Mouse (Mus musculus): ENCODE results near the gene Sspo.

The Sspo gene

GRCm38 (mm10) chr6:48437679-48438376 is 10.2 kb upstream of the Sspo start:
- DNase-seq, result no peak

DNA sequence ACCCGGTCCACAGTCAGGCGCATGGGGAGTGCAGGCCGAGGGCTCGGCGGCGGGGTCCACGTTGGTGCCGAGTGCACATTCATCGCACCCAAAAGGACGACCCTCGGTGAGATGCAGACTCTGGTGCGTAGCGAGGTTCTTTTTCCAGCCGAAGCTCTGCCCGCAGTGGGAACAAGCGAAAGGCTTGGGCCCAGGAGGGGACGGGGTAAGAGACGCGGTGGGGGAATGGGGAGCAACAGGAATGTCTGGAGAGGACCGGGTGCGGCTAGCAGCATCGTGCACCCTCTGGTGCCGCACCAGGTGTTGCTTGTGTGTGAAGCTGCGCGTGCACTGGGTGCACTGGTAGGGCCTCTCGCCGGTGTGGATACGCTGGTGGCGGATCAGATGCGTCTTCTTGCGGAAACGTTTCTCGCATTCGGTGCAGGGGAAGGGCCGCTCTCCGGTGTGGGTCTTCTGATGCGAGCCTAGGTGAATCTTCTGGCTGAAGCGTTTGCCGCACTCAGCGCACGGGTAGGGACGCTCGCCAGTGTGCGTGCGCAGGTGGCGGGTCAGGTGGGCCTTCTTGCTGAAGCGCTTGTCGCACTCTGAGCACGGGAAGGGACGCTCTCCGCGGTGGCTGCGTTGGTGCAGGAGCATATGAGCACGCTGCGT is 9.4 kb upstream of the Sspo start:
- DNase-seq, result no peak

DNA sequence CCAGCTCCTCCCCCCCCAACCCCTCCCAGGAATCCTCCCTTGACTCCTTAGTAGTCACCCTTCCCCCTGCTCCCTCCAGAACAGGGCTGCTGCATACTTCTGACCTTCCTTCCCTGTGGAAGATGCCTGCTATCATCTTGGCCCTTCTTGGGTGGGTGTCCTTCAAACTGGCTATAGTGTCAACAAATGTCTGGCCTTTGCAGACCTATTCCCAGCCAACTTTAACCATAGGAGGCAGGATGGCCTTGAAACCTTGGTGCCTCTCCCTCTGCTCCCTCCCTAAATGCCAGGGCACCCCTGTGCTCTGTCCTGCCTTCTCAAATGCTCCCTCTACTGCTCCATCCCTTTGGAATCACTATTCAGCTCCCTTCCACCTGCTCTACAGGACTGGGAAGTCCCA is 8.4 kb upstream of the Sspo start:
- no peak for DNase-seq

GRCm38 (mm10) chr6:48440306-48441014 is 7.6 kb upstream of the Sspo start:
- DNase-seq, result peak in 1 of 2 experiments; percentile 61

- DNase-seq, result peak; percentile 96 to 98
Observed at GRCm38 (mm10) chr6:48443592-48444309, 4.3 kb upstream of the Sspo start.

DNA sequence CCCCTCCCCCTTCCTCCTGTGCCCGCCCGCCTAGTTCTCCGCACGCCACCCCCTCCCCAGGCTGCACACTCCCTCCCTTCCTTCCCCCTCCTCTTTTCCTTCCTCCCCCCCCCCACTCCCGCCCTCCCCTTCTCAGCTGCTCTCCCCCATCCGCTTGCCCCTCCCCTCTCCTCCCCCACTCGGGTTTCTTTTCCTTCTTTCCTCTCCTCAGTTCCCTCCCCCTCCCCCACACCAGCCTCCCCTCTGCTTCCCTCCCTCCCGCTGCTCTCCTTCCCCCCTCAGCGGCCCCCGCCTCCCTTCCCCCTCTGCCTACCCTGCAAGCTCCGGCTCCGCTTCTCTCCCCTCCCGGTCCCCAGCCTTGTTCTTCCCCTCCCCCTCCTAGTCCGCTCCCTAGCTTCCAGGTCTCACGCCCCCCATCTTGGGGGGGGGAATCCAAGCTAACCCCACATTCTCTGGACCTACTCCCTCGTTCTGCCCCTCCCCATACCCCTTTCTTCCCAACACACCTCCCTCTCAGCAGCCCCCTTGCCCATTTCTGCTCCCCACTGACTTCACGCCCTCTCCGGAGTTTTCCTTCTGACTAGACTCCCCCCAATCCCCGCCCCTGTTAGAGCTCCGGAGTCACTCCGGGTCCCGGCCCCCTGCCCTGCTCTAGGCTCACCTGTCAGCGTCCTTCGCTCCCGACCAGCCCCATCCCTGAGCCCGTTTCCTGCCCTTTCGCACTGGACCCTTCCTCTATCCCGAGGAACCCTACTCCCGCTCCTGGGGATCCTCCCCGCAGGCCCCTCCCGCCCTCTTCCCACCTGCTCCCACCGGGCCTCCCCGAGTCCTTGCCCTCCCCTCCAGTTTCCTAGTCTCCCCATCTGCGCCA is 3.5 kb upstream of the Sspo start:
- DNase-seq, result peak in 1 of 2 experiments; percentile 86

DNA sequence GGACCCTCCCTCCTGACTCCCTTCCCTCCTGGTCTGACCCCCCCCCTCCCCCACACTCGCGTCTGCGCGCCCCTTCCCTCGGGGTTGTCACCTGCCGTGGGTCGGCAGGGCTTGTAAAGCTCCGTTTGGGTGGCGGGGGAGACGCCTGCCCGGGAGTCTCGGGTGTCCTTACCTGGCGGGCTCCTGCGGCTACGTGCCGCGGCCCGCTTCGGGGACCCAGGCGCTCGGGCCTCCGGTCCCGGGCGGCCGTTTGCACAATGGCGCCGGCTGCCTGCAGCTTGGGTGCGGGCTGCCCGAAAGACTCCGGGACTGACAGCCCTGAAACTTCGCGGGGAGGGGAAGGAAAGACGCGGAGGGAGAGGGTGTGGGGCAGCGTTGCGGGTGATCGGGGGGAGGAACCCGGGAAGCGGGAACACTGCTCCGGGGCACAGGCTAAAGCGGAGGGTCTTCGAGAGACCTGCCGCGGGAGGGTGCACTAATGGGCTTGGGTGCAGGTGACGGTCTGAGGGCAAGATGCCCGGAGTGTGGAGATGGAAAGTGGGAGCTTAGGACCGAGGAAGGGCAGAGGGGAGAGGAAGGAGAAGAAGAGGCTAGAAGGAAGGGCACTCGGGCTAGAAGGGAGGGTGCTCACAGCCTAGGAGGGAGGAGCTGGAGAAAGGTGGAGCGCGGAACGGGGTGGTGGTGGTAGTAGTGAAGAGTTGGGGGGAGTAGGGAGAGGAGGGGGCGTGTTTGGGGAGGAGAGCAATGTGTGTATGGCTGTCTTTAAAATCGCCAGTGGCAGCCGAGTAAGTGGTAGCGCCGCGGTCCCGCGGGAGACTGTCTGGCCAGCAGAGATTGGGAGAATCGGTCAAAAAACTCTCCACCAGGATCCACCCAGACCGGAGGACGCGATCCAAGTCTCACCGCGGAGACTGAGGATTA is 2.6 kb upstream of the Sspo start, which contains the start of gene Zfp467:
Zfp467 (minus strand) TSS at position 645 of the 921 bp plus-strand sequence.
- DNase-seq, result peak; percentile 72 to 73

DNA sequence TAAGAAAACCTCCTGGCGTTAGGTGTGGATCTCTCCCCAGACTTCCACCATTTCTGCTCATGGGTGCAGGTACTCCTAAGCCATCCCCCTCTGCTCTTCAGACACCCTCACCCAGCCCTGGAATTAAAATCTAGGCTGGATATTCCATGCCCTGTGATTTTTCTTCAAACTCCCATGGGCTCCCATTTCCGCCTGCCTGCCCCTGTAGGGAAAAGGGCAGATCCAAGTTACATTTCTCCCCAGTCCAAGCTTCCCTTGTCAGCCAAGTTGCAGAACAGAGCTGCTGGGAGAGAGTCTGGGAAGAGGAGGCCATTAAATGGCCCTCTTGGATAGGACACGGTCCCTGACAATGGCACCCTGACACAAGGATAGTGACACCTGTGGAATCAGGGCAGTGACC is 1.8 kb upstream of the Sspo start:
- no peak for DNase-seq

DNA sequence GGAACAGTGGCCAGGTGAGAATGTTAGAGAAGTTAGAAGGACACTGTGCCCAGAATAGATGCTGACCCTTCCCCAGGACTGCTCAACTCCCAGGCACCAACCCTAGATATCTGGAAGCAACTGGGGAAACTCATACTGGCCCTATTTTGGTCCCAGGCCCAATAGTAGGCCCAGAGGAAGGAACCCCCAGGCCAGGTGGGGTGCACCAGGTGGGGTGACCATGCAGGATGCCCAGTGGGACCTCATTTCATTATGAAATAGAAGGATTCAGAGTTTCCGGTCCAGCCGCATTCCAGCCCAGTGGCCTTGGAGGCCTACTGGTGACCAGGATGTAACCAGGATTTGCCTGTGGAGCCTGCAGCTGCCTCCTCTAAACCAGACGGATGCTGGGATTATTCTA is 1.1 kb upstream of the Sspo start:
- no peak for DNase-seq

- no peak for DNase-seq
Observed at GRCm38 (mm10) chr6:48448527-48448926, 498 bp downstream of the Sspo start.

DNA sequence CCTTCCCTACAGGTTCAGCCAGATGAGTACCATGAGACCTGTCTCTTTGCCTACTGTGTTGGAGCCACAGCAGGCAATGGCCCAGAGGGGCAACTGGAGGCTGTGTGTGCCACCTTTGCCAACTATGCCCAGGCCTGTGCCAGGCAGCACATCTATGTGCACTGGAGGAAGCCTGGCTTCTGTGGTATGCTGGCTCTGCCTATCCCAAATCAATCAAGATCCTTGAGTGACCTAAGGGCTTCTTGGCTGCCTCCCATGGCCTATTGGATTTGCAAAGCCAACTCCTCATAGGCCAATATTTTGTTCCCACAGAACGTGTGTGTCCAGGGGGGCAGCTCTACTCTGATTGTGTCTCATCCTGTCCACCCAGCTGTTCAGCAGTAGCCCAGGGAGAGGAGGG is 4.1 kb downstream of the Sspo start:
- no peak for DNase-seq

DNA sequence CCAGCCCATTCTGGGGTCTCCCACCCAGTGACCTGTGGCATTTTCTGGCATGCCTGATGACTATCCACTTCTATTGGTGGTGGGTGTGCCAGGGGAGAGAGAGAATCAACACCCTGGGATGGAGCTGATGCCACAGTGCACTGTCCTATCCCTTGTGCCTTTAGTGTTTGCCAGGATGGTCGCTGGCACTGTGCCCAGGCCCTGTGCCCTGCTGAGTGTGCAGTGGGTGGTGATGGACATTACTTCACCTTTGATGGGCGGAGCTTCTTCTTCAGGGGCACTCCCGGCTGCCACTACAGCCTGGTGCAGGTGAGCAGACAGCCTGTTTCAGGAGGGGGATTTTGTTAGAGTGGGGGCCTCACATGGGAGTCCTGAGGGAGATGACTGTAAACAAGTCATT is 4.7 kb downstream of the Sspo start:
- no peak for DNase-seq

GRCm38 (mm10) chr6:48464966-48465679 is 17.1 kb downstream of the Sspo start:
- no peak for DNase-seq

DNA sequence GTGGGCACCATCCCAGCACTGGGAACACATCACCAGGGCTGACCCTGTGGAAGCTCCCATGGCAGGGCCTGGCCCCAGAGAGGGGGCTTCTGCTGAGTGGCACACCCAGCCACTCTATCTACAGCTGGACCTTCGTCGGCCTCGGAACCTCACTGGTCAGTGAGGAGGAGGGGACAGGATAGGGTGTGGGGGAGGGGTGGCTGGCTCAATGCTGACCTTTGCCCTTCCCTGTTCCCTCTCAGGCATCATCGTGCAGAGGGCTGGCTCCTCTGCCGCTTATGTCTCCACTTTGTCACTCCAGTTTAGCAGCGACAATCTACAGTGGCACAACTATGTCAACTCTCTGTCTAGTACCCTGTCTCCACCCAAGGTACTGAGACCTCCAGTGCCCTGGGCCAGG is 18.7 kb downstream of the Sspo start:
- DNase-seq, result no peak

DNA sequence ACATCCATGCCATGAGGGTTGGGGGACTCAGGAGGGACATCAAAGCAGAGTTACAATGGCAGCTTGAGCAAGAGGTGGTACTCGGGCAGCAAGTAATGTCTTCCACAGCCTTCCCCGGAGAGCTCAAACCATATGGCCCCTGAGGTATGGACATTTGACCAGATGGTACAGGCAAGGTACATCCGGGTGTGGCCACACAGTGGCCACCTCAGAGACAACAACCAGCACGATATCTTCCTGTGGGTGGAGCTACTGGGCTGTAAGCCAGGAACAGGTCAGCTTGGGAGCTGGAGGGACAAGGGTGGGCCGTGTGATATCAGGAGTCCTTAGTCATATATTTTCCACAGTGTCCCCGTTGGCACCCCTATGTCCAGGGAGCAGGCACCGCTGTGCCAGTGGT is 19.5 kb downstream of the Sspo start:
- DNase-seq, result no peak

DNA sequence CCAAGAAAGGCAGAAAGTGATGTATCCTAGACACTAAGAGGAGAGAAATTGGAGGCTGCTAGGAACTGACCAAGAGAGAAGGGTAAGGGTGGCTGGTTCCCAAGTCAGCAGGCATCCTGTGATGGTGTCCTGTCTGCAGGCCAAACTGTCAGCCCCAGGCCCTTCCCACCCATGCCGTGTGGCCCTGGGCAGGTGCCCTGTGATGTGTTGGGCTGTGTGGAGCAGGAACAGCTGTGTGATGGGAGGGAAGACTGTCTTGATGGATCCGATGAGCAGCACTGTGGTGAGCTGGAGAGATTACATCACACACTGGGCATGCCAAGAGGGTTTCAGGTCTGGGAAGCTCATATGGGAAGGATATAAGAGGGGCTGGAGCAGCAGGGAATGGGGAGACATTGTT is 22.7 kb downstream of the Sspo start:
- no peak for DNase-seq

DNA sequence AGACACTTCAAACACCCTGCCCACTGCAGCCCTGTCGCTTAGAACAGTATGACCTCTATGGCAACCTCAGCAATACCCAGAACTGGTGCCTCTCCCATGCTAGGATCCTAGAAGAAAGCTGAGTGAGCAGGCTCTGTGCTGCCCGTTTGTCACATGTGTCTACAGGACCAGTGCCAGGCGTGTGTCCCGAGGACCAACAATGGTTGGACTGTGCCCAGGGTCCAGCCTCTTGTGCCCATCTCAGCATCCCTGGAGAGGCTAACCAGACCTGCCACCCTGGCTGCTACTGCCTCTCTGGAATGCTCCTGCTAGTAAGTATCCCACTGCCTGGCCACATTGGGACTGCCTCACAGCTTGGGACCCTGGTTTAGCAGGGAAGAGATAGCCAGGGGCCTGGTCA is 30.4 kb downstream of the Sspo start:
- DNase-seq, result no peak

GRCm38 (mm10) chr6:48482501-48482900 is 34.5 kb downstream of the Sspo start:
- DNase-seq, result no peak

GRCm38 (mm10) chr6:48487747-48488725 is 40.0 kb downstream of the Sspo start:
- peak in 1 of 2 experiments; percentile 7 for DNase-seq
